Mouse (Mus musculus) effector memory CD4-positive, alpha-beta T cell, adult 7 months (primary cell): ENCODE data around the gene Gpat3. TPM values are rescaled to one million over a fixed set of nuclear protein-coding genes. Genes with fewer than 3 reads are reported as not detected.

Source experiments
- polyA plus RNA-seq: library from polyadenylated mRNA; unstranded; fragments of 100-300 nt; shearing (Covaris generic); gene quantifications from one replicate; pipeline ENCODE4 v1.2.1, GENCODE M21; 2017

The Gpat3 gene
- polyA plus RNA-seq: 1.1 TPM

GRCm38 (mm10) chr5:100845485-100845847 lies at the start of gene Gpat3:
Gene Gpat3, plus strand, starts transcription at chr5:100845713.

GRCm38 (mm10) chr5:100798165-100798860 lies 47.2 kb upstream of the Gpat3 start, which contains the start of the genes Helq and Mrps18c:
Gene Helq, minus strand, starts transcription at chr5:100798598.
Gene Mrps18c, plus strand, starts transcription at chr5:100798627.

GRCm38 (mm10) chr5:100820483-100821184 lies 24.9 kb upstream of the Gpat3 start, which contains the start of gene Abraxas1:
Gene Abraxas1, minus strand, starts transcription at chr5:100820965.

Other genes with a start within 250 kb of the Gpat3 start
- gene Coq2, start 170.6 kb upstream of the Gpat3 start, polyA plus RNA-seq: 45.1 TPM
- 0.20 TPM for gene Hpse, start 126.0 kb upstream of the Gpat3 start, polyA plus RNA-seq
- 16.7 TPM for gene Helq, start 47.1 kb upstream of the Gpat3 start, polyA plus RNA-seq
- 88.4 TPM for gene Mrps18c, start 47.1 kb upstream of the Gpat3 start, polyA plus RNA-seq
- gene Abraxas1, start 24.7 kb upstream of the Gpat3 start, polyA plus RNA-seq: 8.4 TPM